8 mouse cellular contexts compared by ENCODE assay signal in the genomic region with DNA sequence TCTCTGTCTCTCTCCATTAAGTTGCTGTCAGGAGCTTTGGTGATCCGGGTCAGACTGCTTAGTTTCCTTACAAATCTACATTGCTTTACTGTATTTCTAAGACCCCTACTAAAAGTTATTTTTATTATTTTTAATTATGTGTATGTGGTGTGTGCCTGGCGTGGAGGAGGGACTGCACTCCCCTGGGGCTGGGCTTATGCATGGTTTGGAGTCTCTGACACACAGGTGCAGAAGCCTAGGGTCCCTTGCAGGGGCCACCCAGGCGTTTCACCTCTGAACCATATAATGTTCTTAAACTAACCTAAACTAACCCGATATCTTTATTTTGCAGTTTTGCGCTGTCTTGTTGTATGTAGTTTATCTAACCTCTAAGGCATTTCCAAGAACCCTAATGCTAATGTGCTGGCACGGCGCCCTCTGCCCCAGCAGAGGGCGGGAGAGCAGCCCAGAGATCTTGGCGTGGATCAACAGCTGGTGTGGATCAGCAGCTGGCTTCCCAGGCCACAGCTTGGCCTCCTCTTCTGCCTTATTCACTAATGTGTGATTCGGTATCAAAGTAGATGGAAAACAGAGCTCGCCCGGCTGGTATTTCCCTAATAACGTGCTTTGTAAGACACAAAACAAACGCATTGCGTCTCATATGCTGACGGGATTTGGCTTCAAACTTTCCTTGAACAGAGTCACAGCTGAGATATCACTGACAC.
DNase-seq lines count a peak whose midpoint lies in the region; ATAC-seq lines count a peak whose summit lies in the region.

No protein-coding gene starts in this region.

- no peaks in the 10 kb centered on the region for H3K9me3 ChIP-seq in heart, embryonic 10.5 days
- H3K9me3 ChIP-seq in embryonic facial prominence, embryonic 15.5 days (replicated peaks), result no peaks in the 10 kb centered on the region
- no peaks in the 10 kb centered on the region for H3K9me3 ChIP-seq in intestine, embryonic 16.5 days (ENCODE audit: control insufficient read depth, low read length)

- no peaks in the 10 kb centered on the region for H3K36me3 ChIP-seq in heart, embryonic 10.5 days
- H3K36me3 ChIP-seq in embryonic facial prominence, embryonic 15.5 days, result no peaks in the 10 kb centered on the region
- H3K36me3 ChIP-seq in intestine, embryonic 16.5 days (ENCODE audit: control insufficient read depth, insufficient read depth, low read length), result no peaks in the 10 kb centered on the region

- no peaks in the 10 kb centered on the region for H3K27me3 ChIP-seq in heart, embryonic 10.5 days (ENCODE audit: insufficient read depth, poor library complexity, severe bottlenecking)
- H3K27me3 ChIP-seq in embryonic facial prominence, embryonic 15.5 days, result no peaks in the 10 kb centered on the region
- no peaks in the 10 kb centered on the region for H3K27me3 ChIP-seq in intestine, embryonic 16.5 days (replicated peaks; ENCODE audit: control insufficient read depth, insufficient read depth, low read length)

- no peak overlapping the region for H3K9ac ChIP-seq in embryonic facial prominence, embryonic 15.5 days
- H3K9ac ChIP-seq in intestine, embryonic 16.5 days (ENCODE audit: low read depth, low read length), result no peak overlapping the region

- no peak overlapping the region for H3K4me2 ChIP-seq in embryonic facial prominence, embryonic 15.5 days (replicated peaks)
- H3K4me2 ChIP-seq in intestine, embryonic 16.5 days (ENCODE audit: low read depth, low read length), result no peak overlapping the region

- no peak overlapping the region for H3K27ac ChIP-seq in heart, embryonic 10.5 days
- H3K27ac ChIP-seq in embryonic facial prominence, embryonic 15.5 days (replicated peaks), result 0 out of 2 replicates have a peak overlapping the region, but pooled peaks have one; percentile 31
- H3K27ac ChIP-seq in intestine, embryonic 16.5 days (ENCODE audit: low read length), result peak overlapping the region; percentile 34; the same call in 1 of the 2 replicates

- ATAC-seq in embryonic facial prominence, embryonic 15.5 days (ENCODE audit: insufficient number of reproducible peaks, low FRiP score, low TSS enrichment, low read depth), result peak; percentile 35
- peak; percentile 71 for ATAC-seq in intestine, embryonic 16.5 days

- H3K4me3 ChIP-seq in heart, embryonic 10.5 days, result no peak overlapping the region
- H3K4me3 ChIP-seq in embryonic facial prominence, embryonic 15.5 days (replicated peaks), result no peak overlapping the region
- no peak overlapping the region for H3K4me3 ChIP-seq in intestine, embryonic 16.5 days (ENCODE audit: low read length)

- H3K4me1 ChIP-seq in heart, embryonic 10.5 days, result peaks cover 8% of the 10 kb centered on the region
- H3K4me1 ChIP-seq in embryonic facial prominence, embryonic 15.5 days, result peaks cover 34% of the 10 kb centered on the region
- H3K4me1 ChIP-seq in intestine, embryonic 16.5 days (ENCODE audit: control insufficient read depth, insufficient read depth, low read length), result 0 out of 2 replicates have a peak, but pooled peaks cover 9% of the 10 kb centered on the region

- WGBS in heart, embryonic 10.5 days, result 68% methylated on average over 16 of the region's 16 CpGs
- WGBS in embryonic facial prominence, embryonic 15.5 days, result 30% methylated on average over 16 of the region's 16 CpGs
- WGBS in intestine, embryonic 16.5 days, result 45% methylated on average over 16 of the region's 16 CpGs

- peak; percentile 70 to 80 for DNase-seq in heart, adult 18-20 months
- no peak for DNase-seq in heart, embryonic 10.5 days (ENCODE audit: low spot score)
- DNase-seq in lung, postnatal 25 days (ENCODE audit: low spot score), result peak; percentile 48
- DNase-seq in neural tube, embryonic 10.5 days (ENCODE audit: extremely low spot score, low spot score), result no peak
- no peak for DNase-seq in Muller cell, postnatal 12 days (ENCODE audit: inconsistent ontology term)
- no peak for DNase-seq in B cell, adult 2 months

Comparison
In these comparisons a context has a peak if more than half of its experiments do, and no peak if none do; other contexts are left out.
1. DNase-seq: peak in heart, adult 18-20 months (2 of 2) and lung, postnatal 25 days (single experiment); none in heart, embryonic 10.5 days (single experiment), neural tube, embryonic 10.5 days (single experiment), Muller cell, postnatal 12 days (single experiment) and B cell, adult 2 months (0 of 2).